Mouse (Mus musculus) embryonic facial prominence, embryonic 14.5 days (tissue): ENCODE results near the gene Bdnf. TPM values are rescaled to one million over a fixed set of nuclear protein-coding genes. Genes with fewer than 3 reads are reported as not detected.

ENCODE experiments used
- polyA plus RNA-seq: library from polyadenylated mRNA; unstranded; fragments of >200 nt; fragmentation: Nextera tagmentation; extraction: Ambion mirVana; gene quantifications from 2 replicates; pipeline ENCODE4 v1.2.1, GENCODE M21; 2014

Gene Bdnf
- polyA plus RNA-seq, 1 experiment from 2014 or later, result 3.6 TPM

Other genes starting within 250 kb of the Bdnf start
- gene Lin7c, start 216.2 kb downstream of the Bdnf start, polyA plus RNA-seq, result 61.9 and 62.6 TPM in 2 replicates
- 24.6 and 25.0 TPM in 2 replicates for gene Lgr4, start 242.9 kb downstream of the Bdnf start, polyA plus RNA-seq